Mouse (Mus musculus): ENCODE results near the gene Cpsf6.

- TF ChIP-seq CTCF (IDR thresholded peaks at IDR 0.05), result no peak
- TF ChIP-seq EP300 (IDR thresholded peaks at IDR 0.05), result no peak
Measured at GRCm38 (mm10) chr10:117423025-117424002, 43.5 kb upstream of the Cpsf6 start.

Measured in lung, postnatal 0 days (tissue).